Mouse (Mus musculus): ENCODE measurements around the gene Pick1.

DNA sequence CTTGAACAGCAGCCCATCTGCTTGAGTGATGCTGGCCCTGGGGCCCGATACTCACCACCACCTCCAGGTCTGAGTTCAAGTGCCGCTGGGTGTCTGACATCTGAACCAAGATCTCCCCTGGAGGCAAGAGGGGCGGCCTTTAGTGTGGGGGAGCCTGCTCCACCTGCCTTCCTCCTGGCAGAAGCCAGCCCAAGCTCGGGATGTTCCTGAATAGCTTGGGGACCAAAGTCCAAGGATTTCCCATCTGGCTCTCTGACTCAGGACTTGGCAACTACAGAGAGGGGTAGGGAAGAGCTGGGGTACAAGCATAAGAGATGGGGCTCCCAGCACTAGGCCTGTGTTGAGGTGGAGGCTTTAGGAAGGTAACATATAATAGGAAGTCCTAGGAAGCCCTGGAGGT is 54.4 kb downstream of the Pick1 start:
- TF ChIP-seq ZNF384 (IDR thresholded peaks at IDR 0.05; ENCODE audit: low read depth, low read length) (no peak), CHD2 (IDR thresholded peaks at IDR 0.05; ENCODE audit: low read depth, low read length) (no peak), ZC3H11A (IDR thresholded peaks at IDR 0.05; ENCODE audit: borderline replicate concordance, low read depth, low read length) (no peak), HCFC1 (IDR thresholded peaks at IDR 0.05; ENCODE audit: borderline replicate concordance, insufficient read depth, low read length) (no peak)

Data from ES-E14 (cell line).